Mouse (Mus musculus) forebrain, embryonic 16.5 days (tissue): Measurements from ENCODE around the gene Sptb. TPM values are rescaled to one million over a fixed set of nuclear protein-coding genes. Genes with fewer than 3 reads are reported as not detected.

Experiments used
- ATAC-seq: fragments of 200-750 bp; cut with Nextera tagmentation; 2 replicates; pipeline ENCODE4 v1.8.0; 2017; ENCODE audit warnings: mild to moderate bottlenecking, moderate library complexity
- H3K27ac ChIP-seq: fragments of 300-500 bp; sonication (generic); 2 replicates; pipeline ENCODE4 v1.5.1; 2014; ENCODE audit warnings: low read length, control low read depth
- H3K27me3 ChIP-seq: fragments of 300-500 bp; sonication (generic); replicated peaks from 2 replicates; pipeline ENCODE4 v1.6.1; 2014; ENCODE audit warnings: low read length; ENCODE audit not compliant: control insufficient read depth, insufficient read depth
- H3K36me3 ChIP-seq: fragments of 300-500 bp; sonication (generic); 2 replicates; pipeline ENCODE4 v1.6.1; 2014; ENCODE audit not compliant: control insufficient read depth, insufficient read depth
- H3K4me1 ChIP-seq: fragments of 300-500 bp; sonication (generic); replicated peaks from 2 replicates; pipeline ENCODE4 v1.6.1; 2014; ENCODE audit warnings: low read length; ENCODE audit not compliant: control insufficient read depth, insufficient read depth
- H3K4me2 ChIP-seq: fragments of 300-500 bp; sonication (generic); 2 replicates; pipeline ENCODE4 v1.6.1; 2014; ENCODE audit warnings: mild to moderate bottlenecking, low read length, control low read depth
- H3K4me3 ChIP-seq: fragments of 300-500 bp; sonication (generic); replicated peaks from 2 replicates; pipeline ENCODE4 v1.5.1; 2014; ENCODE audit warnings: mild to moderate bottlenecking, low read length, control low read depth
- H3K9ac ChIP-seq: fragments of 300-500 bp; sonication (generic); replicated peaks from 2 replicates; pipeline ENCODE4 v1.6.1; 2014; ENCODE audit warnings: low read depth, low read length, control low read depth
- H3K9me3 ChIP-seq: fragments of 300-500 bp; sonication (generic); 2 replicates; pipeline ENCODE4 v1.6.1; 2016; ENCODE audit warnings: low read length; ENCODE audit not compliant: control insufficient read depth
- WGBS: fragments of 180-500 bp; shearing (Covaris S2); extraction: QIAGEN DNeasy Blood & Tissue Kit; methylation state at CpG from one replicate; pipeline ENCODE4 v1.1.7; 2014; 5-methylcytosine and 5-hydroxymethylcytosine counted together
- polyA plus RNA-seq: library from polyadenylated mRNA; unstranded; fragments of >200 nt; fragmentation: Nextera tagmentation; extraction: Ambion mirVana; gene quantifications from 2 replicates; pipeline ENCODE4 v1.2.1, GENCODE M21; 2015

Gene Sptb
- polyA plus RNA-seq, 1 experiment from 2014 or later: 1.9 TPM

DNA sequence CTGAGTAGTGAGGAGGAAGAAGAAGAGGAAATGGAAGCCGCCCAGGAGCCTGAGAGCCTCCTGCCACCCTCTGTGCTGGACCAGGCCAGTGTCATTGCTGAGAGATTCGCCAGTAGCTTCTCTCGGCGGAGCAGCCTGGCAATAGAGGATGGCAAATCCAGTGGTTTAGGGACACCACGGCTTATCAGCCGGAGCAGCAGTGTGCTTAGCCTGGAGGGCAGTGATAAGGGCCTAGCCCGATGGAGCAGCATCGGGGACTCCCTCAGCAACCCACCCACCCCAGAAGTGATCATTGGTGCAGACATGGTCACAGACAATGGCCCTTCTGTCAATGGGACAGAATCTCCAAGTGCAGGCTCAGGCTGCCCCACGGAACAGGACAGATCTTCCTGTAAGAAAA is 134.3 kb downstream of the Sptb start:
- no peak for ATAC-seq
- Histone ChIP-seq H3K4me2 (no peak overlapping the region), H3K9ac (no peak overlapping the region), H3K4me3 (no peak overlapping the region), H3K27me3 (no peaks in the 10 kb centered on the region), H3K36me3 (no peaks in the 10 kb centered on the region), H3K27ac (no peak overlapping the region), H3K9me3 (no peaks in the 10 kb centered on the region), H3K4me1 (no peaks in the 10 kb centered on the region)
- WGBS: 91% methylated on average over 9 of the region's 9 CpGs

DNA sequence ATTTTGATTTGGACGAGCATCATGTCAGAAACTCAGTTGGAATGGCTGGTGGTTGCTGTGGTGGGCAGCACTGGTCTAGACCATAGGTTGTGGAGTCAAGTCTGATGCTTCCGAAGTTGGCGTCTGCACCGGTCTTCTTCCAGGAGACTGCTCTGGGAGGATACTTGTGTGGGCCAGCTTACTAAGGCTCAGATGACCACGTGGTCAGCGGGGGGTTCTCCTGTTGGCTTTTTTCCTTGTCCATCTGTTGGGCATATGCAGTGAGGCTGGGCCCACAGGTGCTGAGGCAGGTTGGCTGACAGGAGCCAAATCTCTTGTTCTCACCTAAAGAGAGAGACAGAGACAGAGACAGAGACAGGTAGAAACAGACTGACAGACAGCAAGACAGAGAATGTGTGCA is 135.5 kb downstream of the Sptb start:
- WGBS: 93% methylated on average over 6 of the region's 6 CpGs
- H3K4me3 ChIP-seq: no peak overlapping the region
- H3K4me2 ChIP-seq: no peak overlapping the region
- no peaks in the 10 kb centered on the region for H3K36me3 ChIP-seq
- no peak overlapping the region for H3K27ac ChIP-seq
- H3K9me3 ChIP-seq: no peaks in the 10 kb centered on the region
- H3K4me1 ChIP-seq: no peaks in the 10 kb centered on the region
- H3K27me3 ChIP-seq: no peaks in the 10 kb centered on the region
- no peak for ATAC-seq
- no peak overlapping the region for H3K9ac ChIP-seq

DNA sequence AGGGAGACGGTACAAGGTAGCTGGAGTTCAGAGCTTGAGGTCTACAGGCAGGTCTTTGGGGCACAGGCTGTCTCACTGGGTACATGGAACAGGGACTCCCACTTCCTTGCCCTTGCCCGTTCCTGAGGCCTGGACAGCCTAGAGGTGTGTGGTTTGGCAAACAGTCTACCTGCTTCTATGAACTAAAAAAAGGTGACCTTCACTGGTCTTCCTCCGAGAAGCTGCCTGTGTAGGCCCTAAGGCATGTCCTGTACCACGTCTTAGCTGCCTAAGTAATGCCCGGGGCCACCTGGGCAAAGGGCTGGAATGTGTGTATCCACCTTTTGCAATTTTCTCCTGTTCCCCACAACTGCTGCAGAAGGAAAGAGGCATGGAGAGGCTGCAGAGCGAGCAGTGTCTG is 137.0 kb downstream of the Sptb start:
- no peaks in the 10 kb centered on the region for H3K9me3 ChIP-seq
- no peak overlapping the region for H3K4me3 ChIP-seq
- H3K4me1 ChIP-seq: no peaks in the 10 kb centered on the region
- 92% methylated on average over 6 of the region's 6 CpGs for WGBS
- H3K27ac ChIP-seq: no peak overlapping the region
- no peaks in the 10 kb centered on the region for H3K36me3 ChIP-seq
- H3K4me2 ChIP-seq: no peak overlapping the region
- no peak for ATAC-seq
- H3K27me3 ChIP-seq: no peaks in the 10 kb centered on the region
- H3K9ac ChIP-seq: no peak overlapping the region

DNA sequence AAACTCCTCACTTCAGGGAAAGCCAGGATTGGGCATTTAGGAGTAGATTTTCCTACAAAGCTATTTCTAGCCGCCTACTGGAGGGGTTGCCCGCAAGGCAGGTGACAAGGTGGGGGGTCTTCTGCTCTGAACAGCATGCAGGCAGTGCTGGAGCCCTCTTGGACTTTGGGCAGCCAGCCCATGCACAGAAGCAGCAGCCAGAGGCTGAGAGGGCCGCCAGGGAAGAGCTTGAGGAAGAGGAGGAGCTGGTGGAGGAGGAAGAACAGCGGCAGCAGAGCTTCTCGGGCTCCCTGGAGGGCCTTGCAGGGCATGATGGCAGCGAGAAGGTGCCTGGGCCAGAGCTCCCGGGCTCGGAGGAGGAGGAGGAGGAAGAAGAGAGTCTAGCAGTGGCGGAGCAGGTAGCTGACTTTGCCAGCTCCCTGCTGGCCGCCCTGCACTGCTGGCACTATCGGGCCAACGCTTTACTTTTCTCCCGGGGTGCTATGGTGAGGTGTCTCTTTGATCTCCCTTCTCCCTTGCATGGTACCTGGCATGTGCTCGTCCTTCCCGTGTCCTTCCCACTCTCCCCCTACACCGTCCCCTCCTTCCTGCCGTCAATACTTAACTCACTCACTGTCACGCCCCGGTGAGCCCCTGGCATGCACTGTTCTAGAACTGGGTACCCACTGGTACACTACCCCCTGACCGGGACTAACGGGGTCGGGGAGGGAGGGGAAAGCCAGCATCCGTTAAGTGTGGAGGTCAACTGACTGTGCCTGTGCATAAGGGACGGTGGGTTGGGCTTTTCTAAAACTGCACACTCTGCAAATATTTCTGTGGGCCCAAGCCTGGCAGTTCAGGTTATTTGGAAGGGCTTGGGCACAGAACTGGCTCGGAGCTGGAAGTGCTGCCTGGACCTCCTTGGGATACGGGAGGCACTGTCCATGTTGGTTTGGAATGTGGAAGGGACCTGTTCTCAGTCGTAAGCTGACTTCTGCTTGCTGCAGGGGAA is 137.8 kb downstream of the Sptb start:
- 64% methylated on average over 23 of the region's 27 CpGs for WGBS
- no peak overlapping the region for H3K27ac ChIP-seq
- no peak for ATAC-seq

DNA sequence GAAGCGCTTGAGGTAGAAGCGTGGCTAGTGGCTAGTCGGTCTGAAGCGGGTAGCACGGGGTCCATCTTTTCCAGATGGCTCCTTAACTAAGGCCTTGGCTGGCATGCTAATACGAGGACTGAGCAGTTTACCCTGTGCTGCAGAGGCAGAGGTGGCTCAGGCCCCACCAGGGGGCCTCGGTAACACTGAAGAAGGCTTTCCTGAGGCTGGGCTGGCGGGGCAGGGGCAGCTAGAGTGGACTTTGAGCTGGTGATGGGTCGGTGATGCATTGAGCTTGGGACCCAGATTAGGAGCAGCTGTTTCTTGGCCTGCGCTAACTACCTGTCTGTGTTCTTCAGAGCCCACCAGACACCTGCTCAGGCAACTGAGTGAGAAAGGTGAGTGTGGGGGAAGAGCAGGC is 139.1 kb downstream of the Sptb start:
- 78% methylated on average over 10 of the region's 10 CpGs for WGBS
- no peak overlapping the region for H3K4me3 ChIP-seq
- no peaks in the 10 kb centered on the region for H3K9me3 ChIP-seq
- H3K27me3 ChIP-seq: no peaks in the 10 kb centered on the region
- H3K27ac ChIP-seq: no peak overlapping the region
- H3K4me1 ChIP-seq: no peaks in the 10 kb centered on the region
- no peak overlapping the region for H3K9ac ChIP-seq
- ATAC-seq: no peak
- no peaks in the 10 kb centered on the region for H3K36me3 ChIP-seq
- no peak overlapping the region for H3K4me2 ChIP-seq

More for the DNA sequence above, 137.8 kb downstream of the Sptb start:
- Histone ChIP-seq H3K4me1 (no peaks in the 10 kb centered on the region), H3K27me3 (no peaks in the 10 kb centered on the region), H3K4me3 (no peak overlapping the region), H3K4me2 (no peak overlapping the region), H3K9me3 (no peaks in the 10 kb centered on the region), H3K9ac (no peak overlapping the region), H3K36me3 (no peaks in the 10 kb centered on the region)

DNA sequence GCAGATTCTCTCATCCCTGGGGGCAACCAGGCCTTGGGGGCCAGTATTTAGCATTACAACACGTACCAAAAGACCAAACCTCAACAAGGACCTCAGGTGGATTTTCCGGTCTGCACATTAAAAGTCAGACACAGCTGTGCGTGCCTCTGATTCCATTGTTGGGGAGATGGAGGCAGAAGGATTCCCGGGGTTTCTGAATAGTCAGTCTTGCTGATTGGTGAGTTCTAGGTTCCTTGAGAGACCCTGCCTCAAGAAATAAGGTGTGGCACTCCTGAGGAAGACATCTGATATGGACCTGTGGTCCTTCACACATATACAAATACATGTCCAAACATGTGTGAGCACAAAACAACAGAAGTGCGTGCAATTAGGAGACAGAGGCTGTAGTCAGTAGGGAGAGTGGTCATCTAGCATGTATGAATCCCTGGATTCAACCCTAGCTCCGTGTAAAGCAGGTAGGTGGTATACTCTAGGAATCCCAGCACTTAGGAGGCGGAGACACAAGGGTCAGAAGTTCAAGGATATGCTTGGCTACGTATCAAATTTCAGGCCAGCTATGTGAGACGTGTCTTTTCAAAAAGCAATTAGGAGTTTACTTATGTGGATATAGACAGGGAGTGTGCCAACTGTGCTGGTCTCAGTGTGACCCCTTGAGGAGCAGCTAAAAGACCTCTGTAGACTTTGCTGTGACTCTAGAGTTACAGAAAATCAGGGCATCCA is 140.0 kb downstream of the Sptb start:
- H3K27me3 ChIP-seq: no peaks in the 10 kb centered on the region
- H3K9ac ChIP-seq: no peak overlapping the region
- WGBS: 75% methylated on average over 9 of the region's 9 CpGs
- no peak overlapping the region for H3K4me3 ChIP-seq
- ATAC-seq: no peak
- H3K36me3 ChIP-seq: no peaks in the 10 kb centered on the region
- H3K27ac ChIP-seq: no peak overlapping the region
- H3K4me1 ChIP-seq: no peaks in the 10 kb centered on the region
- H3K9me3 ChIP-seq: no peaks in the 10 kb centered on the region
- no peak overlapping the region for H3K4me2 ChIP-seq

DNA sequence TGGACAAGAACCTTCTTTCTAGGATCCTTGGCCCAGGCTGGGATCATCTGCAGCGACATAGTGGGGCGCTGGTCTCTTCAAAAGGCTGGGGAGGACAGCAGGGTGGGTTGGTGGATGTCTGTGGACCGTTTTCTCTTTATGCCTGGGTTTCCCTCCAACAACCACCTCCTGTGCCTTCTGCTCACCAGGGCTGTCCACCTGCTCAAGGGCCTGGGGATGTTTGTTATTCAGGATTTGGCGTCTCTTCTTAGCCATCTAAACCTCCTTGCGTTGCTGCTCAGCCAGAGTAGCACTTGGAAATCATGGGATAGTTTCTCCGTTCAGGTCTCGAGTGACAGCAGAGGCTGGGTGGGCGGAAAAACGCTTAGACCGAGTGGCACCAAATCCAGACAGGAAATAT is 144.1 kb downstream of the Sptb start:
- no peak overlapping the region for H3K4me3 ChIP-seq
- WGBS: 92% methylated on average over 10 of the region's 10 CpGs

DNA sequence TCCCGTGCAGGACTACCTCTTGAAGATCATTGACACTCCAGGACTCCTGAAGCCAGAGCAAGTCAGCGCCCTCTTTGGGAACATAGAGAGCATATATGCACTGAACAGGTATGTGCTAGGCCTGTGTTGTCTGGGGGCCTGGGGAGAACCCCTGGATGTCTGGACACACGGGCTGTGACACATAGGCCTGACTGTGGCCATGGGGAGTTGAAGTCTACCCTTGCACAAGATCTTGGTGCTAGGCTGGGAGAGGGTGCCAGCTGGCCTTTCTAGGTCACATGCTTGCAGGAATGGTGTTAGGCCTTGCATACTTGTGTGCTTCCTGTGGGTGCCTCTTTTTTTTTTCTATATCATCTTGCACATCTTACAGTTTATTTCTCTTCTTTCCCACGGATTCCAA is 148.2 kb downstream of the Sptb start:
- Histone ChIP-seq H3K27ac (no peak overlapping the region), H3K9ac (no peak overlapping the region), H3K4me1 (no peaks in the 10 kb centered on the region), H3K36me3 (no peaks in the 10 kb centered on the region), H3K4me2 (no peak overlapping the region), H3K27me3 (no peaks in the 10 kb centered on the region), H3K9me3 (no peaks in the 10 kb centered on the region), H3K4me3 (no peak overlapping the region)
- no peak for ATAC-seq
- WGBS: 86% methylated on average over 4 of the region's 4 CpGs

More for the DNA sequence above, 144.1 kb downstream of the Sptb start:
- ATAC-seq: no peak
- H3K9me3 ChIP-seq: no peaks in the 10 kb centered on the region
- H3K4me2 ChIP-seq: no peak overlapping the region
- H3K27ac ChIP-seq: no peak overlapping the region
- H3K9ac ChIP-seq: no peak overlapping the region
- no peaks in the 10 kb centered on the region for H3K36me3 ChIP-seq
- no peaks in the 10 kb centered on the region for H3K27me3 ChIP-seq
- H3K4me1 ChIP-seq: no peaks in the 10 kb centered on the region

DNA sequence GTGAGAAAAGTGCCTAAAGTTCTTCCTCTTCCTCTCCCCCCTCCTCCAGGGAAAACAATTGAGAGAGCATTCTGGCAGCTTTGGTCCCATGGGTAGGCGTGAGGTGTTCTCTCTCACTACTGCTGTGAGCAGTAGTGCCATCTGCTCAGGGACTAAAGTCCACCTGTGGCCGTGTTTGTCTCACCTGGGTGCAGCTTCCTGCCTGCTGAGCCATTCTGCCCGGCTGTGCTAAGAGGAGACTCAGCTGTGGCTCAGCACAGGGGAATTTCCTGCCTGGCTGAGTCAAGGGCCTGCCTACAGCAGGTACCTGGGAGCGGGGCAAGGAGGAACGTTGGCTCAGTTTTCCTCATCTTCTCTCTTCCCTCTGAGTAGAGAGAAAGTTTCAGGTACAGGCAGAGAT is 152.1 kb downstream of the Sptb start:
- 77% methylated on average over 5 of the region's 5 CpGs for WGBS
- no peak for ATAC-seq

More for the DNA sequence above, 152.1 kb downstream of the Sptb start:
- no peak overlapping the region for H3K4me3 ChIP-seq
- no peaks in the 10 kb centered on the region for H3K4me1 ChIP-seq
- H3K4me2 ChIP-seq: no peak overlapping the region
- H3K36me3 ChIP-seq: no peaks in the 10 kb centered on the region
- no peak overlapping the region for H3K9ac ChIP-seq
- no peaks in the 10 kb centered on the region for H3K9me3 ChIP-seq
- no peaks in the 10 kb centered on the region for H3K27me3 ChIP-seq
- H3K27ac ChIP-seq: no peak overlapping the region
